Comparison of ENCODE assay signal across 27 mouse cellular contexts in genomic region chr14:7907058-7907457, GRCm38 (mm10). TPM values are rescaled to one million over a fixed set of nuclear protein-coding genes. Genes with fewer than 3 reads are reported as not detected.
"Had no signal": no experiment of that assay in that cellular context is flagged by ENCODE, and none has a peak within 500 bp of the region (broad histone marks: within the 10 kb centered on the region; RNA-seq: fewer than 3 reads in every experiment).

No protein-coding gene starts in this region.

- H3K27ac ChIP-seq: kidney, postnatal 0 days; layer of hippocampus, adult 2 months; limb, embryonic 10.5 days; limb, embryonic 13.5 days; macrophage; stomach, postnatal 0 days had no signal

- H3K4me3 ChIP-seq: layer of hippocampus, adult 2 months; limb, embryonic 10.5 days; limb, embryonic 13.5 days had no signal

- DNase-seq: kidney, adult 18-20 months; kidney, postnatal 25 days; layer of hippocampus, adult 9-11 months; lung, embryonic 14.5 days; midbrain, embryonic 14.5 days; thymus, adult 2 months; thymus, postnatal 25 days had no signal

- ATAC-seq: lung, postnatal 0 days had no signal

- H3K9me3 ChIP-seq: limb, embryonic 10.5 days; limb, embryonic 13.5 days had no signal

- H3K27me3 ChIP-seq: limb, embryonic 13.5 days had no signal

- H3K9ac ChIP-seq: limb, embryonic 13.5 days; lung, embryonic 14.5 days had no signal

- H3K4me2 ChIP-seq: limb, embryonic 13.5 days; lung, embryonic 14.5 days had no signal

RNA-seq across cellular contexts. Expression of gene Gm45521, which starts 50.0 kb away (rescaled TPM):
- total RNA-seq: layer of hippocampus, adult 2 months; layer of hippocampus, postnatal 25 days; left cerebral cortex, adult 18-20 months; left cerebral cortex, postnatal 25 days; liver, adult 2 months; megakaryocyte, adult 5-6 weeks; midbrain, postnatal 0 days had no signal
- polyA plus RNA-seq: kidney, embryonic 14.5 days; kidney, postnatal 0 days; large intestine, adult 2 months; limb, embryonic 10.5 days; limb, embryonic 13.5 days; liver, adult 2 months; liver, embryonic 16.5 days; lung, embryonic 14.5 days; lung, postnatal 0 days; macrophage; midbrain, embryonic 14.5 days; neural tube, embryonic 11.5 days; neural tube, embryonic 14.5 days; small intestine, adult 2 months; stomach, embryonic 14.5 days; stomach, postnatal 0 days; thymus, adult 2 months had no signal
